Mouse (Mus musculus) frontal cortex, adult 2 months (tissue): ENCODE measurements at regions not wholly inside any gene's neighbourhood (a gene's known extent, or its start where the extent isn't known, plus 50 kb on each side); places are given as distances from the start of the nearest gene placed in this dataset.
A peak's percentile ranks its signal among the peaks of the same experiment; 100 is the strongest.

Experiments used
- DNase-seq, 2 experiments: peaks; one replicate each; pipeline ENCODE4 v3.0.0; 2022; ENCODE audit warnings: low spot score in 1 of 2; ENCODE audit errors: extremely low spot score in 1 of 2

DNA sequence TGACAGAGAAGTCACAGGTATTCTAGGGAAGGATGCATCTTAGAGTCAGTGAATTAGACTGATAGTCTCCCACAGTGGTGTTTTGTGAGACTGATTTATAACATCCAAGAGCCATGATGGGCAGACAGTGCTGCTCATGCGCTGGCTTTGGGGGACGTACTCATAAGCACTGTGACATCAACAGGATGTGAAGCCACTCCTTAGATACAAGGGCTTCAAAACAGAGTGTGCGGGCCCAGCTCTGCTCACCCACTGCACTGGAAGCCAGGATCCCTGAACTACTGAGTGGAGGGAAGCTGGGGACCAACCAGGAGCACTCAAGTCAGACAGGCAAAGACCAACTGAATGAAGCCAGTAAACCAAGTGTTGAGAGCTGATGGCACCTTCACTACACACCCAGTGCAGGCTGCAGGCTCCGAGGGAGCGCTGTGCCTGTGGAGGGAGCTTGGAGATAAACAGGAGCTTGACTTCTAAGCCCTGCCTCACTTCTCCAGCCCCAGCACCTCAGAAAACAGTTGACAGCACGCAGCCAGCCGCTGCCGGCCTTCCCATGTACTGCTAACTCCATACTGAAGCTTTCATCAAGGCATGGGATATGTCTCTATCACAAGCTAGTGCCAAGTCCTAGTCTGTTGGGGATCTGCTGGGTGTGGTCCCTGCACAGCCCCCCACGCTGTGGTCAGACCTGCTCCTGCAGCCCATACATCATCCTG, 200.0 kb downstream of the Cyp26b1 start:
- DNase-seq: no peak

DNA sequence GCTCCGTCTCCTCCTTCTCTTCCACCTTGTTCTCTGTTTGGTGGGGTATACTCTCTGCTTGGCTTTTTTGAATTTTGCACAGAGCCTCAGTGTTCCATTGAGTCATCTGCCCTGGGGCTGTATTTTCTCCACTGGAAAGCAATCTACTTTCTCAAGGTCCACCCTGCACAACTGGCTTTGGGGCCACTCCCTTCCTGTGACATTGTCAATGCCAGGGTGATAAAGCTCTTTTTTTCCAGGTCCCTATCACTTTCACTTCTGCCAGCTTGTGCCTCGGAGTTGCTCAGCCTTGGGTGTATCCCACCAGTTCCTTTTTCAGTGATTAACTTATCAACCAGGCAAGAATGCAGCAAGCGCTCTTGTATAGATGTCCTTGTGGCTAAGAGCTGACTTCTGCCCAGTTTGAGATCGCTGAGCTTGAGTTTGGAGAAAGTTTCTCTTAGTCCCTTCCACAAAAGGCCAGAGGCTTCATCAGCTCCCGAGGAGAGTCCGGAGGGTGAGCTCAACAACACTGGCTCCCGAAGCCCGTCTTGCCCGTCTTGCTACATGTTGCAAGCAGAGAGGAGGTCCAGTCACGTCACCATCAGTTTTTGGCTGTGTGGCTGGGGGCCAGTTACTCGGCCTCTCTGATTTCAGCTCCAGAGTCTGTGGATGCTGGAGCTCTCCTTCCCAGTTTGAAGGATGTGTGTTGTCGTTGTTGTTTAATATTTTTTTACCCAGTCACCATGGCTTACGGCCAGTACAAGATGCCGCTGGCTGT, 200.8 kb downstream of the Cyp26b1 start:
- DNase-seq: no peak

DNA sequence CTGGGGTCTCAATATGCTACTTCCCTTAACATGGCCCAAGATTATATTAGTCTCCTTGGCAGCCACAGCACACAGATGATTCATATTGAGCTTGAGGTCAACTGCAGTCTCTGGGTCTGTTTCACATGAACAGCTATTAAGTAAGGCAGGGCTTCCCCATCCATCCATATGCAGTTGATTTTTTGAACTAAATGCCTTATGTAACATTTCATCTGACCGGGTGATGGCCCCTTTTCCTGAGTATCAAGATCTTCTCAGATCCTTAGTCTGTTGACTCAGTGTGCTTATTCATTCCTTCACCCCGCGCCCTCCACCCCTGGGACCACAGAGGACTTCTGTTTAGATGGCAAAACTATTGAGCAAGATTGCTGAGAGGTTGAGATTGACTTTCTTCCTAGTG, 202.7 kb downstream of the Cyp26b1 start:
- no peak for DNase-seq

DNA sequence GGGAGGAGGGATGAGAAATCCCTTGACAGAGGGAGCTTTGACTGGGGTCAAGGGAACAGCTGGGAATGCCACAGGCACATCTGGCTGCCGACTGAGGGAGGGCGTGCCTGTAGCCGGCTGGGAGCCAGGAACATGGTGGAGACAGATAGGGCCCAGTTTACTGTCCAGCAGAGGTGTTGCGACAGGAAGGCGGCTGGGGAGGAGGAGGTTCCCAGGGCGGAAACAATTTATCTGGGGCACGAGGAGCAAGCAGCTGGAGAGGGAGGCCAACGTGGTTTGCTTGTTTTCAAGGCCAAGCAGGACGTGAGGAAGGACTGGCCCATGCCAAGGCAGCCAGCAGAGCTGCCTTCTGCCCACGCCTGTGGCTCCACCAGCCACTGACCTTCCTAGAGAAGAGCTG, 208.0 kb downstream of the Cyp26b1 start:
- DNase-seq: no peak

DNA sequence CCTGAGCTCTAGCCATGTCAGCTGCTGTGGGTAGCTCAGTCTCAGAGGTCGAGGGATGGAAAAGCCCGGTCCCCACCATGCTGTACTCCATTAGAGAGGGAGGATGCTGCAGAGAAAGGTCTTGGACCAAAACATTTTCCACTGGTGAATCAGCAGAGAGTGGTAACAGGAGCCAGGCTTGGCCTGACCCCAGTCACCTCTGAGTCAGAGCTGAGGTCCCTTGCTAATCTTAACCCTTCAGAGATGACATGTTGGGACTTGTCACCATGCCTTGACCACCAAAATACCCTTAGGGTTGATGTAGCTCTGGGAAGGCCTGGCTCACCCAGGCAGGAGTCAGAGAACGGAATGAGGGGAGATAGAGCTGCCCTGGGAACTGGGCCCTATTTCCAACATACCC, 210.0 kb downstream of the Cyp26b1 start:
- DNase-seq: no peak

DNA sequence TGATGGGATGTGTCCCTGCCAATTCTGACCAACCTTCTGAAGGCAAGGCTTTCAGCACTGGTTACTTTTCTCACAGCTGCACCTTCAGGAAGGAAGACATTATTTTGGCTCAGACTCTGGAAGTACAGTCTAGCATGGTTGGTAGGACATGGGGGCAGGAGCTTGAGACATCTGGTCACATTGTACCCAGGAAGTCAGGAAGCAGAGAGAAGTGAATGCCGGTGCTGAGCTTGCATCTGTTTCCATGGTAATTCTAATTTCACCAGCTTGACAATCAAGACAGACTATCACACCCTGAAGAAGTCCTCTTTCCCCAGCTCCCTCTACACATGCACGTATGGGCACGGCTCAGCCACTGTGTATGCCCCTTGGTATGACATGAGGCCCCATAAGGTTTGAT, 210.6 kb downstream of the Cyp26b1 start:
- DNase-seq: no peak

DNA sequence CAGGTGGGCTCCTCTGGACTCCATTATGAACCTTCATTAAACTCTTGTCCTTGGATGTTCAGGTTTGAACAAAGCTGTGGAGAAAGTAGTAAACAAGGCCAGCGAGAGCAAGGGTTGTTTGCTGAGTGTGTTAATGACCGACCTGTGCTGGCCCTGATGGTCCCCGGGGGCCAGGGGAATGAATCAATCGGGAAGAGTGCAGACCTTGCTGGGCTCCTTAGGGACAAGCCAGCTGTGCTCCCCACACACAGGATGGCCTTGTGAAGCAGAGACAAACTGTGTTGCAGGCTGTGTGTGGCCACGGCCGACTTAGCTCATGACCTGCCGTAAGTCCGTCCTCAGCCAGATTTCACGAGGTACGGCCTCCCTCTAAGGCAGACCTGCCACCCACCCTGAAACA, 212.1 kb downstream of the Cyp26b1 start:
- no peak for DNase-seq

DNA sequence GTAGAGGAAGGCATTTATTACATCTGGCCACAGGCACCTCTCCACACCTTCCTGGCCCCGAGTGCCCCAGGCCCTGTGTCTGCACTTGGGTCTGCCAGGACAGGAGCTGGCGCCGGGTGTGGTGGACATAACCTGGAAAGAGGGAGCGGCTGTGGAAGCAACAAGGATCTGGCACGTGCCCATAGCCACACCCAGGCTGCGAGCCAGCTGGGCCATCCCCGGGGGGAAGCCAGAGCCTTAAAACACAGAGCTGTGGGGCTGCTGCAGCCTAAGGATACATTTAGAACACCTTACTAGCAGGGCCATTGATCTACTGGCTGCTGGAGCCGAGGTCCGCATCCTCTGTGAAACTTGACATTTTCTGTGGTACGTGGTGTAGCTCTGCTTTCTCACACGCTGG, 217.0 kb downstream of the Cyp26b1 start:
- no peak for DNase-seq

DNA sequence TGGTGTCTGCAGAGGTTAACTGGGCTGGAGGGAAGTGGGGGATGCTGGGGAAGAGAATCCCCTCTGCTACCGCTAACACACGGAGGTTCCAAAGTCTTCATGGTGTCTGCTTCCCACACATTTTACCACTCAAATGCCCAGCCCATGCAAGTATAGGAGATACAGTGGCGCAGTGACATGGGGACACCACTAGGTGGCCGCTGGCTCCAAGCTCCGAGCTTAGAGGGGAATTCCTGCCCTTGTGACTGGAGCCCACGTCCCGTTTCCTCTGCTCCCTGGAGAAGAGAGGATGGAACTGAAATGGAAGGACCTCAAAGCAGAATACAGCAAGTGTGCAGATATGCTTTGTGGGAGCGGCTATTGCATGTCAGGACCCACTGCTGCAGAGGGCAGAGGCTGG, 218.2 kb downstream of the Cyp26b1 start:
- peak in 1 of 2 experiments; percentile 48 for DNase-seq

DNA sequence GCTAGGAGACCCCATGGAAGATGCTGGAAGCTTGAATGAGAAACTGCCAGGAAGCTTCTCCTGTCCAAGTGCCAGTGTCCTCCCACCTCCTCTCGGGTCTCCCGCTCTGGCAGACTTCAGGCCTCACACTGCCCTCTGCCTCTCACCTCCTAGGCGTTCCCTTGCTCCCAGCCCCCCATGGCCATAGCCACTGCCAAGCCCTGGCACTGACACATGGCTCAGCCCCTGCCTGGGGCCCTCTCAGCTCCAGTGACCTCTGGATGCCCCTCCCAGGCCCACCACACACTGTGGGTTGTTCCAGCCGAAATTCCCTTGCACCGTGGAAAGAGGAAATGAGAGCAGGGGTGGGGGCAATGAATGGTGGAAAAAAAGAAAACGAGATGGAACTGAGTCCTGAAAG, 227.3 kb downstream of the Cyp26b1 start:
- no peak for DNase-seq

DNA sequence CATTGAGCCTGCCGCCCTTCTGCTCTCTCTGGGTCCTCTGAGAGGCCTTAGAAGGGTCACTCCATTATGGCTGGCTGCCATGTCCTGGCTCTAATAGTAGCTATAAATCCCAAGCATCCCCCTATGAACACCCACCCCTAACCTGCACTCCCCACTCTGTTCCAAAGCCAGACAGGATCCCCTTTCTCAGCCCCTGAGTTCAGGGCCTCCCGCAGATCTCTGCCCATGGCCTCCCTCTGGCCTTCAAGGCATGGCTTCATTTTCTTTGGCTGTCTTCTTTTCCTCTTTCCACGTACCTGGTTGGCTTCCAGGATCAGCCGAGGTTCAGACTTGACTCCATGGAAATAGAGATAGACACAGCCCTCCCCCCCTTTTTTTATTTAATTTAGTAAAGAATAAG, 227.8 kb downstream of the Cyp26b1 start:
- no peak for DNase-seq

DNA sequence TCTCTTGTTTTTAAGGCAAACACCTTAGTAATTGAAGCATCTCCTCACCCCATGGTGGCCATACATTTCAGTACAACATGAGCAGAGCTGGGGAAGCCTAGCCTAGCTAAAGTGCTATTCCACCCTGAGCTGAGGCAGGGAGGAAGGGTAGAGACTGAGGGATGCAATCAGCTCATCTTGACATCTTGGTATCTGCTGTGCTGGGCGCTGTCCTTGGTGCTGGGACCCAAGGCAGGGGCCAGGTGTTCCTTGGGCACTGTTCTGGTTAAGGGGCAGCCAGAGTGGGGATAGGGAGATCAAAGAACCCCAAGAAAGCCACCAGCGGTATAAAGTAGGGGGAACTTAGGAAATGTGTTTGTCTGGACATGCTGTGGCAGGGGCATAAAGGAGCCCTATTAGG, 228.7 kb downstream of the Cyp26b1 start:
- DNase-seq: no peak

DNA sequence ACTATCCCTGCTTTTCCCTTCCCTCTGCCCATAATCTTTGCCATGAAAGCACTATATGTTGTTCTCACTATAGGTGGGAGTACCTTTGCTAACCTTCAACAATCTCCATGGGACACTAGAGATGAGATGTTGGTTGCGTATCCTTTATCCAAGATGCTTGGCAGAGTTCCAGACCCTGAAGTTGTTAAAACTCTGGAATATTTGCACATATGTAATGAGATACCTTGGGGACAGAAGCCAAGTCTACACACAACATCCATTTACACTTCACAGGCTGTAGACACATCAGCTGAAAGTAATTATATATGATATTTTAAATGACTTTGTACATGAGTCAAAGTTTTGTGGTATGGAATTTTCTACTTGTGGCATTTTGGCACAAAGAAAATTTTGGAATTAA, 231.4 kb downstream of the Cyp26b1 start:
- no peak for DNase-seq

DNA sequence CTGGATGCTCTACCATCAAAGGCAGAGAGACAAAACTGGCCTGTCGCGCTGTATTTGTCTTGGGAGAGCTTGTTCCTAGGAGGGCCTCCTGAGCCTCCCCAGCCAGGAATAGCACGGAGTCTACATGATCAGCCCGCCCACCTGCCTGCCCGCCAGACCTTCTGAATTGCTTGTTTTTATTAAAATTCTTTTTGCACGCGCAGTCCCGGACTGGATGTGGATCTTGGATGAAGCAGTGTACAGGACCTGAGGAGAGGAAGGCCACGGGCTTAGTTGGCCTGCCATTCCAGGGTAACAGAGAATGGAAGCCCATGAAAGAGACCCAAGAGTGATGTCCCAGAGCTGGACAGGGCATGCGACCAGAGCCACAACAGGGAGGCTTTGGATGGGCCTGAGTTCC, 235.8 kb downstream of the Cyp26b1 start:
- no peak for DNase-seq

DNA sequence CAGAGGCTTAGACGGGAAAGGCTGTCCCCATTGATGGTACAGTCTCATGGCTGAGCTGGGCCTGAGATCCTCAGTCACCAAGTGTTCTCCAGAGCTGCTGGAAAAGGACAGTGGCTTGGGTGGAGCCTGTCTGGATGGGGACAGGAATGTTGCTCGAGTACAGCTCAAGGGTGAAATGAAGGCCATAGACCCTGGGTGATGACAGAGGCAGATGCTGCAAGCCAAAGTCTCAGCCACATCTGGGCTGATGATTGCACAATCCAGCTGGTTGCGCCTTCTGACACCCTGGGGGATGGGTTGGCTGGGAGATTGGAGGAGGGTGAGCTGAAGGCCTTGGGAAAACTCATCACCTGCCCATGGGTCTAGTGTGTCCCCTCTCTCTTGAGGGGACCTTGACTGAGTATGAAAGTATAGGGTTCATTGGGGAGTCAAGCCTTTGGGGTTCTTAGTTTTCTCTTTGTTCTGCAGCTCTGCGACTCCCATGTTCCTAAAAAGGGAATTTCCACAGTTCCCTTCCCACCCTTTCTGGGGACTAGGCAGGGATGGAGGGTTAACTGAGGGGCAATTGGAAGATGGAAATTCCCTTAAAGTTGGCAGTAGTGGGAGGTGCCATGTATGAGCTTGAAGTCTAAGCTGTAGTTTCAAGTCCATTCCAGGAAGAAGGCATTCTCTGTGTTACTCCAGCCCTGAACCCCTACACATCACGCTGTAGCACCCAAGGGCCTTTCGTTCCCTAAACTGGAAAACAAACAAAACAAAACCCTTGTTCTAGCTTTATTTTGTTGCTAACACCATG, 240.1 kb downstream of the Cyp26b1 start:
- no peak for DNase-seq

DNA sequence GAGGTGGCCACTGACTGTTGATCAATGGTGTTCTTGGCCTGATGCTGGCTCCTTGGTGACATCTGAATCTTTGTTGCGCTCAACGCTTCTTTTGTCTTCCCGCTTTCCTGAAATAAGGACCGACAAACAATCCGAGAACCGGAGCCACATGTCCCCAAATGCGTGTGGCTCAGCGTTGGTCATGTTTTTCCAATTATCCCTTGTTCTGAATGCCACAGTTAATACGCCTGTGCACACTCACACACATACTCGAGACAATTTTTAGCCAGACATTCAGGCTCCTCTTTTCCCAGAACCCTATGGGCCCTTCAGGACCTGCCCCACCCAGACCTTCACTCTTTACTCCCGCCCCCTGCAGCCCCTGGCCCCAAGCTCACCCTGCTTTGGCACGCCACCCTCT, 248.8 kb downstream of the Cyp26b1 start:
- no peak for DNase-seq

DNA sequence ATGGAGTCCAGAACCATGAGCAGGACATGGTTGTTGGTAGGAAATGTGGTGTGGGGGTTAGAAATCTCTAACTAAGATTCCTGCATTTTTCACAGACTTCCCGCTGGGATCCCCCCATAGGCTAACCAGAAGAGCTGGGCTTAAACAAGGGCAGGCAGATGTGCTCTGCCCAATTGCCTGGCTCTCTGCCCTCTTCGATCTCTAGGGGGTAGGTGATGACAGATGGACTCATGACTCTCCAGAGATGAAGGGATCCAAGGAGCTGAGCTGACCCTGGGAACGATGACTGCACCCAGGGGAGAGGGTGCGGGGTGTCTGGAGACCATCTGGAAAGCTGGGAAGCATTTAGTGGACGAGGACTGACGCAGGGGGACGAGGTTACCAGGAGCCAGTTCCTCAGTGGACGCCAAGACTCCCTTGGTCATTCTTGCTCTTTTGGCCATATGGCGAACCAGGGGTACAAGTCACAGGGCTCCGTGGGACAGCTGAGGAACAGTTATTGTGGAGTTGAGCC, 260.0 kb downstream of the Cyp26b1 start:
- DNase-seq: no peak

DNA sequence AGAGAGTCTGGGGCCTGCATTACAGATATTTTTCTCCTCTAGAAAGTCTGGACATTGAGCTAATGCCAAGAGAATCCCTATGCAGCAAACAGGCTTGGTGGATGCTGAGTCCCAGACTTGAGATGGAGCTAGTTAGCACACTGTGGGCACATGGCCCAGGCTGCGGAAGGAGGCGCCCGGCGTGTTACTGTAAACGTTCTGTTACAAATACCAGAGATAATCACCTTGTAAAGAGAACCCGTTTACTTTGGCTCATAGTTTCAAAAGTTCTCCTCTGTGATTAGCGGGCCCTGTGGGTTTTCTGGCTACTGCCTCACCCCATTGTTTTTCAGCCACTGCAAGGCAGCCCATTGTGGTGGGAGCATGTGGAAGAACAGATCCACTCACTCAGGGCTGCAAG, 264.6 kb downstream of the Cyp26b1 start:
- DNase-seq: no peak

DNA sequence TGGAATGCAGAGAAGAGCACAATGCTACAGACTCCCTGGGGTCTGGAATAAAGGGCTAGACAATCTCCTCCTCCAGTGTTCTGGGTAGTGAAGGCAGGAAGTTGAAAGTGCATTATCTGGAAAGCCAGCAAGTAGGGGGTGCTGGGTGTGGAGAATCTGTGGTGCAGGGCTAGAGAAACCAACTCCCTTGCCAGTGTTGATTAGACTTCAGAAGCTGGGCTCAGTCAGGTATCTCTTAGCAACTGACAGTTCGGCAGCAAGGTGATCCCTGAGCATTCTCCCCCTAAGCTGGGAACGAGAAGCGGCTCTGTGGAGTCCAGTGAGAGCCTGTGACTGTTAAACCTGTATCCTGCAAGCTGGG, 265.7 kb downstream of the Cyp26b1 start:
- no peak for DNase-seq

DNA sequence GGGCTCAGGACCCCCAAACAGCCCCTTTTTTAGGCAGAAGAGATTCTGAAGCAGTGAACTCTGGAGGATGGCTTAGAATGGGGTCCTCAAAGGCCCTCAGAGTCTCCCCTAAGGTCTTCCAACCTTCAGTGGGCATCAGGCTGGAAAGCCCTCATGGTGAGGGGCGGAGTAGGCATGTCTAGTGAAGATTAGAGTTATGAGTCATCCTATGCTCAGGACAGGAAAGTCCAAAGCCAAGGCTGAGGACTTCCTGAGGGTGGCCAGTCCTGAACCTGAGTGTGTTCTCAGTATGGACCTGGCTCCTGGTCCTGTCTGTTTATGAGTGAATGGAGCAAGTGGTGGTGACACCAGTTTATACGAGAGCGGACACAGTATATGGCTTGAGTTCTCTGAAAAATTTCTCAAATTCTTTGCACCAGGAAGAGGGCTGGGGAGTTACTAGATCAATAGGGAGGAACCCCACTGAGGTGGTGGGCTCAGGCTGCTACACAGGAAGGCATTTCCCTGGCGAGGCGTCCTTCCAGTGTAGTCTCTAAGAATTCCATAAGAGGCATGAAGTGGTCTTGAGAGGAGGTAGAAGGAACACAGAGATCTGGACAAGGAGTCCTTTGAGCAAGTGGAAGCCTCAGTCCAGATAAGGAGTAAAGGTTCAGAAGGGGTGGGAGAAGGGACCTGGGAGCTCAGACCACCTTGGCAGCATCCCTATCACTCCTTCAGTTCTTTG, 266.2 kb downstream of the Cyp26b1 start:
- no peak for DNase-seq
